Mouse (Mus musculus) heart, embryonic 13.5 days (tissue): ENCODE measurements around the gene Ube2r2. TPM values are rescaled to one million over a fixed set of nuclear protein-coding genes. Genes with fewer than 3 reads are reported as not detected.

Experiments used
- ATAC-seq: fragments of 200-750 bp; cut with Nextera tagmentation; 2 replicates; pipeline ENCODE4 v1.8.0; 2017; ENCODE audit warnings: moderate TSS enrichment; ENCODE audit not compliant: insufficient number of reproducible peaks, low FRiP score, low TSS enrichment; ENCODE audit errors: extremely low read depth
- H3K27ac ChIP-seq: fragments of 300-500 bp; sonication (generic); replicated peaks from 2 replicates; pipeline ENCODE4 v1.5.1; 2015; ENCODE audit warnings: moderate library complexity, mild to moderate bottlenecking, inconsistent platforms
- H3K27me3 ChIP-seq: fragments of 300-500 bp; sonication (generic); replicated peaks from 2 replicates; pipeline ENCODE4 v1.6.1; 2015; ENCODE audit warnings: mild to moderate bottlenecking, inconsistent platforms
- H3K36me3 ChIP-seq: fragments of 300-500 bp; sonication (generic); 2 replicates; pipeline ENCODE4 v1.6.1; 2015; ENCODE audit warnings: mild to moderate bottlenecking, inconsistent platforms
- H3K4me1 ChIP-seq: fragments of 300-500 bp; sonication (generic); 2 replicates; pipeline ENCODE4 v1.6.1; 2015; ENCODE audit warnings: inconsistent platforms
- H3K4me2 ChIP-seq: fragments of 300-500 bp; sonication (generic); 2 replicates; pipeline ENCODE4 v1.6.1; 2015; ENCODE audit warnings: inconsistent platforms, mild to moderate bottlenecking, moderate library complexity
- H3K4me3 ChIP-seq: fragments of 300-500 bp; sonication (generic); 2 replicates; pipeline ENCODE4 v1.5.1; 2015; ENCODE audit warnings: moderate library complexity, mild to moderate bottlenecking, inconsistent platforms
- H3K9ac ChIP-seq: fragments of 300-500 bp; sonication (generic); 2 replicates; pipeline ENCODE4 v1.6.1; 2015; ENCODE audit warnings: inconsistent platforms, mild to moderate bottlenecking, moderate library complexity
- H3K9me3 ChIP-seq: fragments of 300-500 bp; sonication (generic); 2 replicates; pipeline ENCODE4 v1.6.1; 2016; ENCODE audit warnings: inconsistent platforms
- WGBS: fragments of 180-500 bp; shearing (Covaris S2); methylation state at CpG from one replicate; pipeline ENCODE4 v1.1.7; 2015; ENCODE audit warnings: mixed read lengths; 5-methylcytosine and 5-hydroxymethylcytosine counted together
- polyA plus RNA-seq: library from polyadenylated mRNA; unstranded; fragments of >200 nt; fragmentation: Nextera tagmentation; extraction: Ambion mirVana; gene quantifications from 2 replicates; pipeline ENCODE4 v1.2.1, GENCODE M21; 2015

Ube2r2 gene
- 73.3 and 75.3 TPM in 2 replicates for polyA plus RNA-seq

GRCm38 (mm10) chr4:41135711-41136453, at the start of gene Ube2r2:
TSS of gene Ube2r2 (plus strand) at chr4:41135743.
- Histone ChIP-seq H3K27ac (peak within 1 kb of the TSS; percentile 99), H3K36me3 (peaks cover 23% of the 10 kb centered on the region), H3K27me3 (no peaks in the 10 kb centered on the region), H3K9me3 (no peaks in the 10 kb centered on the region), H3K9ac (peak within 1 kb of the TSS; percentile 99), H3K4me3 (peak within 1 kb of the TSS; percentile 91), H3K4me1 (peaks cover 33% of the 10 kb centered on the region), H3K4me2 (peak within 1 kb of the TSS; percentile 84)
- WGBS: 1% methylated on average over 62 of the region's 65 CpGs
- peak; percentile 71 for ATAC-seq

- ATAC-seq: no peak
Observed at GRCm38 (mm10) chr4:41086947-41087346, 48.6 kb upstream of the Ube2r2 start.

GRCm38 (mm10) chr4:41087459-41088298, 47.9 kb upstream of the Ube2r2 start:
- no peak overlapping the region for H3K9ac ChIP-seq
- no peak overlapping the region for H3K27ac ChIP-seq
- no peak overlapping the region for H3K4me3 ChIP-seq
- WGBS: 66% methylated on average over 16 of the region's 16 CpGs
- no peaks in the 10 kb centered on the region for H3K9me3 ChIP-seq
- no peak for ATAC-seq
- peaks cover 19% of the 10 kb centered on the region for H3K4me1 ChIP-seq
- no peaks in the 10 kb centered on the region for H3K36me3 ChIP-seq
- H3K27me3 ChIP-seq: peaks cover 16% of the 10 kb centered on the region; the same call in 1 of the 2 replicates
- H3K4me2 ChIP-seq: peak overlapping the region; percentile 9; the same call in 1 of the 2 replicates

More at GRCm38 (mm10) chr4:41086947-41087346, 48.6 kb upstream of the Ube2r2 start:
- H3K4me3 ChIP-seq: no peak overlapping the region
- H3K27me3 ChIP-seq: peaks cover 16% of the 10 kb centered on the region; the same call in 1 of the 2 replicates
- peaks cover 19% of the 10 kb centered on the region for H3K4me1 ChIP-seq
- H3K4me2 ChIP-seq: no peak overlapping the region; the same call in 1 of the 2 replicates
- H3K36me3 ChIP-seq: no peaks in the 10 kb centered on the region
- H3K9ac ChIP-seq: no peak overlapping the region
- H3K27ac ChIP-seq: no peak overlapping the region
- no peaks in the 10 kb centered on the region for H3K9me3 ChIP-seq
- WGBS: 65% methylated on average over 9 of the region's 9 CpGs

- Histone ChIP-seq H3K36me3 (no peaks in the 10 kb centered on the region), H3K4me1 (peaks cover 21% of the 10 kb centered on the region), H3K27ac (no peak overlapping the region), H3K27me3 (peaks cover 9% of the 10 kb centered on the region; the same call in 1 of the 2 replicates), H3K9me3 (no peaks in the 10 kb centered on the region), H3K4me3 (no peak overlapping the region), H3K4me2 (no peak overlapping the region), H3K9ac (no peak overlapping the region)
- ATAC-seq: no peak
- WGBS: 78% methylated on average over 4 of the region's 4 CpGs
Observed at GRCm38 (mm10) chr4:41089189-41089588, 46.4 kb upstream of the Ube2r2 start.

- WGBS: 60% methylated on average over 2 of the region's 2 CpGs
- peaks cover 26% of the 10 kb centered on the region for H3K4me1 ChIP-seq
- ATAC-seq: no peak
- no peak overlapping the region for H3K27ac ChIP-seq
- H3K9ac ChIP-seq: no peak overlapping the region
- H3K9me3 ChIP-seq: no peaks in the 10 kb centered on the region
- H3K4me3 ChIP-seq: no peak overlapping the region
- no peak overlapping the region for H3K4me2 ChIP-seq
- no peaks in the 10 kb centered on the region for H3K36me3 ChIP-seq
- peaks cover 9% of the 10 kb centered on the region; the same call in 1 of the 2 replicates for H3K27me3 ChIP-seq
Observed at GRCm38 (mm10) chr4:41089705-41090104, 45.8 kb upstream of the Ube2r2 start.

GRCm38 (mm10) chr4:41091391-41091790, 44.2 kb upstream of the Ube2r2 start:
- no peaks in the 10 kb centered on the region for H3K9me3 ChIP-seq
- H3K4me1 ChIP-seq: peaks cover 42% of the 10 kb centered on the region
- 33% methylated on average over 3 of the region's 3 CpGs for WGBS
- H3K27ac ChIP-seq: no peak overlapping the region
- H3K9ac ChIP-seq: no peak overlapping the region
- no peak overlapping the region for H3K4me2 ChIP-seq
- no peak for ATAC-seq
- H3K36me3 ChIP-seq: no peaks in the 10 kb centered on the region
- peaks cover 9% of the 10 kb centered on the region; the same call in 1 of the 2 replicates for H3K27me3 ChIP-seq
- no peak overlapping the region for H3K4me3 ChIP-seq

- H3K9me3 ChIP-seq: no peaks in the 10 kb centered on the region
- no peak overlapping the region for H3K4me3 ChIP-seq
- no peak overlapping the region for H3K9ac ChIP-seq
- WGBS: 50% methylated on average over 1 of the region's 1 CpGs
- H3K36me3 ChIP-seq: no peaks in the 10 kb centered on the region
- peaks cover 23% of the 10 kb centered on the region for H3K27me3 ChIP-seq
- no peak for ATAC-seq
- no peak overlapping the region for H3K4me2 ChIP-seq
- H3K4me1 ChIP-seq: peaks cover 46% of the 10 kb centered on the region
- H3K27ac ChIP-seq: no peak overlapping the region
Observed at GRCm38 (mm10) chr4:41092958-41093357, 42.6 kb upstream of the Ube2r2 start.

- Histone ChIP-seq H3K4me1 (peaks cover 53% of the 10 kb centered on the region), H3K9ac (no peak overlapping the region), H3K27ac (peak overlapping the region; percentile 37; the same call in 1 of the 2 replicates), H3K36me3 (no peaks in the 10 kb centered on the region), H3K9me3 (no peaks in the 10 kb centered on the region), H3K4me2 (peak overlapping the region; percentile 26), H3K27me3 (peaks cover 29% of the 10 kb centered on the region), H3K4me3 (no peak overlapping the region)
- ATAC-seq: peak; percentile 29; the same call in 1 of the 2 replicates
- 45% methylated on average over 9 of the region's 9 CpGs for whole genome bisulfite sequencing
Observed at GRCm38 (mm10) chr4:41094361-41094760, 41.2 kb upstream of the Ube2r2 start.

- peaks cover 49% of the 10 kb centered on the region for H3K4me1 ChIP-seq
- H3K36me3 ChIP-seq: no peaks in the 10 kb centered on the region
- 0 out of 2 replicates have a peak overlapping the region, but pooled peaks have one; percentile 8 for H3K9ac ChIP-seq
- no peak overlapping the region for H3K27ac ChIP-seq
- H3K27me3 ChIP-seq: peaks cover 41% of the 10 kb centered on the region
- peak overlapping the region; percentile 89 for H3K4me2 ChIP-seq
- no peaks in the 10 kb centered on the region for H3K9me3 ChIP-seq
- WGBS: 37% methylated on average over 8 of the region's 8 CpGs
- ATAC-seq: no peak
- H3K4me3 ChIP-seq: no peak overlapping the region
Observed at GRCm38 (mm10) chr4:41096169-41096568, 39.4 kb upstream of the Ube2r2 start.

- Histone ChIP-seq H3K4me3 (peak overlapping the region; percentile 54; the same call in 1 of the 2 replicates), H3K9me3 (no peaks in the 10 kb centered on the region), H3K27me3 (peaks cover 38% of the 10 kb centered on the region), H3K4me1 (peaks cover 49% of the 10 kb centered on the region), H3K27ac (no peak overlapping the region), H3K4me2 (peak overlapping the region; percentile 89), H3K9ac (peak overlapping the region; percentile 8; the same call in 1 of the 2 replicates), H3K36me3 (no peaks in the 10 kb centered on the region)
- 64% methylated on average over 5 of the region's 5 CpGs for WGBS
- ATAC-seq: no peak
Observed at GRCm38 (mm10) chr4:41096794-41097193, 38.7 kb upstream of the Ube2r2 start.

GRCm38 (mm10) chr4:41097381-41097780, 38.2 kb upstream of the Ube2r2 start:
- WGBS: 64% methylated on average over 13 of the region's 13 CpGs
- H3K4me3 ChIP-seq: peak overlapping the region; percentile 54
- H3K9me3 ChIP-seq: no peaks in the 10 kb centered on the region
- no peaks in the 10 kb centered on the region for H3K36me3 ChIP-seq
- peaks cover 49% of the 10 kb centered on the region for H3K4me1 ChIP-seq
- no peak for ATAC-seq
- no peak overlapping the region for H3K27ac ChIP-seq
- H3K27me3 ChIP-seq: peaks cover 37% of the 10 kb centered on the region
- peak overlapping the region; percentile 76; the same call in 1 of the 2 replicates for H3K9ac ChIP-seq
- H3K4me2 ChIP-seq: peak overlapping the region; percentile 89
